Mouse (Mus musculus): ENCODE data around the gene Abtb2. TPM values are rescaled to one million over a fixed set of nuclear protein-coding genes. Genes with fewer than 3 reads are reported as not detected.
A peak's percentile ranks its signal among the peaks of the same experiment; 100 is the strongest.

The Abtb2 gene
- polyA plus RNA-seq, 1 experiment: 4.4 TPM

DNA sequence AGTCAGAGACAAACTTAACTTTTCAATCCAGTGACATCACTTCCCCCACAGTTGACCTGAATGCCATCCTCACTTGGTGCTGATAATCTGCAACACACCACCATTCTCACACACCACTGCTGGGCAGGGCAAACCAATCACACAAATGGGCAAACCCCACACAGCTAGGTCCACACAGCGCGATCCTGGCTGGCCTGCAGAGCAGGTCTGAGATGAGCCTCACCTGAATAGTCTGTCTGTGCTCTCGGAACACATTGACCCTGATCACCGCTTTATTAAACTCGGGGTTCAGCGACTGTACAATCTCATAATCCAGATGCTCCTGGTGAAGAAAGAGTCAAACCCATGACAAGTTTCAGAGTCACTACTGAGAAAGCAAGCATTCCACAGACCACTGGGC lies 176.7 kb downstream of the Abtb2 start:
- TF ChIP-seq POLR2A (IDR thresholded peaks at IDR 0.05; ENCODE audit: low read depth, low read length) (no peak), CTCF (IDR thresholded peaks at IDR 0.05; ENCODE audit: borderline replicate concordance, insufficient read depth, low read length) (no peak)

DNA sequence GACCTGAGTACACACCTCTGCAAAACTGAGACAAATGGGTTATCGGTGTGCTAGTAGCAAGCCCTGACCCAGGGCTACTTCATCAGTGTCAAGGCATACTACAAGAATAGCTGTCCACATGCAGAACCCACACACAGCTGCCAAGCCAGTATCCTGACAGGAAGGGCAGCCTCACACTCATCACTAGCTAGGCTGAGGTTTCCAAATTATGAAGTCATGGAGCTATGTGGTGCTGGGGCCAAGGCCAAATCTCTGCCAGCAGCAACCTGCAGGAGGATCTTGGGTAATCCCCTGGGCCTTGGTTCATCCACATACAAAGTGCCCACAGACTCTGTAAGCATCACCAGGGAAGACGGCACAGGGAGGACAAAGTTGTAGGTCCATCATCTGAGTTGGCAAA lies 177.4 kb downstream of the Abtb2 start:
- Histone ChIP-seq H3K4me3 (ENCODE audit: insufficient read depth, low read length) (no peak overlapping the region), H3K4me1 (ENCODE audit: control insufficient read depth, insufficient read depth, low read length) (no peaks in the 10 kb centered on the region), H3K27ac (ENCODE audit: insufficient read depth, low read length) (no peak overlapping the region)
- TF ChIP-seq POLR2A (IDR thresholded peaks at IDR 0.05; ENCODE audit: low read depth, low read length) (no peak), CTCF (IDR thresholded peaks at IDR 0.05; ENCODE audit: borderline replicate concordance, insufficient read depth, low read length) (no peak)

More for the DNA sequence above, 176.7 kb downstream of the Abtb2 start:
- Histone ChIP-seq H3K4me1 (ENCODE audit: control insufficient read depth, insufficient read depth, low read length) (no peaks in the 10 kb centered on the region), H3K4me3 (ENCODE audit: insufficient read depth, low read length) (no peak overlapping the region), H3K27ac (ENCODE audit: insufficient read depth, low read length) (no peak overlapping the region)

DNA sequence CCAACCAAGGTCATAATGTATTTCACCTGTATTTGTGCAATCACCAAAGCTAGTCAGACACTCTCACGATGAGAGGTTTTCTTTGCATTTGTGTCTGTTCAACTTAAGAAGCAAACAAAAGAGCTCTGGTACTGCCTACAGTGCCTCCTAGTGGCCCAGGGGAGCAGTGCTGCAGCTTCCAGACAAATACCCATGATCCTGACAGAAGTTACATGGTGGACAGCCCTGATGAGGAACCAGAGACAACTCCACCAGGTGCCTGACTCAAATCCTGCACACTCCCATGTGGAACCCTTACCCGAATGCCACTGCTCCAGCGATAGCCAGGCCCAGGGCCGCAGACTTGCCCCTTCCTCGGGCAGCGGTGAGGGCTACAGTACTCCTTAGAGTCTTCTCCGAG lies 177.9 kb downstream of the Abtb2 start:
- peak; percentile 72 for TF ChIP-seq CTCF (IDR thresholded peaks at IDR 0.05; ENCODE audit: borderline replicate concordance, insufficient read depth, low read length)
- TF ChIP-seq POLR2A (IDR thresholded peaks at IDR 0.05; ENCODE audit: low read depth, low read length): no peak
- Histone ChIP-seq H3K4me3 (ENCODE audit: insufficient read depth, low read length) (no peak overlapping the region), H3K4me1 (ENCODE audit: control insufficient read depth, insufficient read depth, low read length) (no peaks in the 10 kb centered on the region), H3K27ac (ENCODE audit: insufficient read depth, low read length) (no peak overlapping the region)

DNA sequence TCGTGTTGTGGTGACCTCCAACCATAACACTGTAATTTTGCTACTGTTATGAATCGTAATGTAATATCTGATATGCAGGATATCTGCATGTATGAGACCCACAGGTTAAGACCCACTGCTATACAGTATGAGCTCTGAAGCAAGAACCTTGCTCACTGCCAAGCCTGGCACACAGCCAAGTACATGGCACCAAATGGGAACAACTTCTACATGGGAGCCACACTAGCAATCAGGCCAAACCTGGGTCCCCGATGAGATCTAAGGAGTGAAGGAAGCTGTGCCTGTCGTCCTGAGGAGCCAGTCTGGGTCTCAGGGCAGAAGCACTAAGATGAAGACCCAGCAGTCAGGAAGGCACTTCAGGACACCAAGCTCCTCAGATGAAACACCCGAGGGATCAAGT lies 179.4 kb downstream of the Abtb2 start:
- TF ChIP-seq POLR2A (IDR thresholded peaks at IDR 0.05; ENCODE audit: low read depth, low read length) (no peak), CTCF (IDR thresholded peaks at IDR 0.05; ENCODE audit: borderline replicate concordance, insufficient read depth, low read length) (no peak)
- Histone ChIP-seq H3K27ac (ENCODE audit: insufficient read depth, low read length) (no peak overlapping the region), H3K4me3 (ENCODE audit: insufficient read depth, low read length) (no peak overlapping the region), H3K4me1 (ENCODE audit: control insufficient read depth, insufficient read depth, low read length) (no peaks in the 10 kb centered on the region)

DNA sequence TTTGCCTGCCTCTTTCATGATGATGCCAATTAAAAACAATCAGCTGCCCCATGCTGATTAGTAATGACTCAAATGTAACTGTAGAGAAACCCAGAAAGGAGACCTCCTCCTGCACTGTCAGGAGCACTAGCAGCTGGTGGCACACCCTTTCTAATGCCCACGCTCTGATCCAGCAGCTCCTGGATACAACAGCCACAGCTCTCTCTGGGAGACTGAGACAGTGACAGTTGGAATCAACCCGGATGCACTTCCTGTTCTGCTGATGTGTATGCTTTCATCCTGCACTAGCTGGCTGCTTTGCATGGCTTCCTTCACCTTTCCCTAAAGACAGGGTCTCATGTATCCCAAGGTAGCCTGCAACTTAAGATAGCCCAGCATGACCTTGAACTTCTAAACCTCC lies 180.0 kb downstream of the Abtb2 start:
- Histone ChIP-seq H3K4me1 (ENCODE audit: control insufficient read depth, insufficient read depth, low read length) (no peaks in the 10 kb centered on the region), H3K4me3 (ENCODE audit: insufficient read depth, low read length) (no peak overlapping the region), H3K27ac (ENCODE audit: insufficient read depth, low read length) (no peak overlapping the region)
- TF ChIP-seq CTCF (IDR thresholded peaks at IDR 0.05; ENCODE audit: borderline replicate concordance, insufficient read depth, low read length): no peak
- TF ChIP-seq POLR2A (IDR thresholded peaks at IDR 0.05; ENCODE audit: low read depth, low read length): no peak

DNA sequence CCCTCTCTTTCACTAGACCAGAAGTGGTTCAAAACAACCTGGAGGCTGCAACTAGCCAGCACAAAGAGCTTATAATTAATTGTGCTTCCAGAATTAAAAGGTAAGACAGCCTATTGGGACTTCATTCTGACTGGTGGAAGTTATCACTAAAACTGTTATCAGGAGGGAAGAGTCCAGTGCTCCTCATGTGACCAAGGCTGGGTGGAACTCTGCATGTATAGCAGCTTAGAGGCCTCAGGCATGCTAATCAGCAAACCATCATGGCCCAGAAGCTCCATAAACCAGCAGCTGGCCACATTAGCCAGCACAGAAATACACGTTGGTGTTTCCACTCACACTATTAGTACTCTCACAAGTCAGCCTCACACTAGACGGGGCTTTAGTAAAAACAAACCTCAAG lies 180.7 kb downstream of the Abtb2 start:
- TF ChIP-seq CTCF (IDR thresholded peaks at IDR 0.05; ENCODE audit: borderline replicate concordance, insufficient read depth, low read length): no peak
- TF ChIP-seq POLR2A (IDR thresholded peaks at IDR 0.05; ENCODE audit: low read depth, low read length): no peak
- no peak overlapping the region for H3K27ac ChIP-seq (ENCODE audit: insufficient read depth, low read length)
- H3K4me1 ChIP-seq (ENCODE audit: control insufficient read depth, insufficient read depth, low read length): no peaks in the 10 kb centered on the region
- no peak overlapping the region for H3K4me3 ChIP-seq (ENCODE audit: insufficient read depth, low read length)

DNA sequence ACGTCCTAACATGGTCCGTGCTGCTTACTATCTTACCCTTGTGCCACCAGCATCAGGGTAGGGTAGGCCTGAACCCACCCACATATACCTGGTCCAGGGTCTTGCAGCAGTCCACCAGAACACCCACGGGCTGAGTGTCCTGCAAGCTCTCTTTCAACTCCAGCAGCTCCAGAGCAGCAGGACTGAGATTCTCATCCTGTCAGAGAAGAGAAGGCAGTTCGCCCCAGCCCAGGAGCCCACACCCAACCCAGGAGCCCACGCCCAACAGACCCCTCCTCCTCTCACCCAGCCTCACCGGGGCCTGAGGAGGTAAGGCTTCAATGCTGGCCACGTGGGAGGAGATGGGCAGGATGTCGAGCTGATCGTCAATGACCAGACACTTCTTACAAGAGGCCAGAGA lies 181.8 kb downstream of the Abtb2 start:
- Histone ChIP-seq H3K27ac (ENCODE audit: insufficient read depth, low read length) (no peak overlapping the region), H3K4me3 (ENCODE audit: insufficient read depth, low read length) (no peak overlapping the region), H3K4me1 (ENCODE audit: control insufficient read depth, insufficient read depth, low read length) (no peaks in the 10 kb centered on the region)
- TF ChIP-seq POLR2A (IDR thresholded peaks at IDR 0.05; ENCODE audit: low read depth, low read length): no peak
- TF ChIP-seq CTCF (IDR thresholded peaks at IDR 0.05; ENCODE audit: borderline replicate concordance, insufficient read depth, low read length): no peak

DNA sequence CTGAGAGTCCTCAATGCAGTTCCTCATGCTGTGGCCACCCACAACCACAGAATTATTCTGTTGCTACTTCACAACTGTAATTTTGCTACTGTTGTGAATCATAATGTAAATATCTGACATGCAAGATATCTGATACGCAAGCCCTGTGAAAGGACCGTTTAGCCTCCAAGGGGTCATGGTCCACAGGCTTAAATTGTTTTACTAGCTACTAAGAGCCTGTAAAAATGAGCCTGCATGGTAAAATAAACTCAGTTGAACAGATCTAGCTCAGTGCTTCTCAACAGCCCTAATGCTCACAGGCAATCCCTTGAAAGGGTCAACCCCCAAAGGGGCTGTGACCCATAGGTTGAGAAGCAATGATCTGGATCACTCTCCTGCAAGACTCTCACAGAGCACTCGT lies 183.0 kb downstream of the Abtb2 start:
- no peak for TF ChIP-seq POLR2A (IDR thresholded peaks at IDR 0.05; ENCODE audit: low read depth, low read length)
- no peak for TF ChIP-seq CTCF (IDR thresholded peaks at IDR 0.05; ENCODE audit: borderline replicate concordance, insufficient read depth, low read length)
- Histone ChIP-seq H3K27ac (ENCODE audit: insufficient read depth, low read length) (no peak overlapping the region), H3K4me1 (ENCODE audit: control insufficient read depth, insufficient read depth, low read length) (no peaks in the 10 kb centered on the region), H3K4me3 (ENCODE audit: insufficient read depth, low read length) (no peak overlapping the region)

DNA sequence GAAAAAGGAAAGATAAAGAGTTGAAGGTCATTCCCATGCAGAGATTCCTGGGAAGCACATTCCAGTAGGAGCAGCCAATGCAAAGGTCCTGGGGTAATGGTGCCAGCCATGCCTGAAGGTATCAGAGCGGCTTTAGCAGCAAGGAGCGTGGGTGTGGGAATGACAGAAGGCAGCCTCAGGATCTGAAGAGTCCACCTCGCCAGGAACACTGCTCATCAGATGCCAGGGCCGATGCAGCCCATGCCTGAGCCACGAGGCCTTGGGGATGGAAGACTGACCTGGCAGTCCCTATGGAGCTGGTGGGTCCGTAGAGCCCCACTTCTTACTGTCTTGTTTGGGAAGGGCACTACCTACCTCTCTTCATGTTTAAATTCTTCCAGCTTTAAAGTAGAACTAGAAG lies 185.7 kb downstream of the Abtb2 start:
- Histone ChIP-seq H3K4me3 (ENCODE audit: insufficient read depth, low read length) (no peak overlapping the region), H3K4me1 (ENCODE audit: control insufficient read depth, insufficient read depth, low read length) (no peaks in the 10 kb centered on the region), H3K27ac (ENCODE audit: insufficient read depth, low read length) (no peak overlapping the region)
- TF ChIP-seq CTCF (IDR thresholded peaks at IDR 0.05; ENCODE audit: borderline replicate concordance, insufficient read depth, low read length) (no peak), POLR2A (IDR thresholded peaks at IDR 0.05; ENCODE audit: low read depth, low read length) (no peak)

DNA sequence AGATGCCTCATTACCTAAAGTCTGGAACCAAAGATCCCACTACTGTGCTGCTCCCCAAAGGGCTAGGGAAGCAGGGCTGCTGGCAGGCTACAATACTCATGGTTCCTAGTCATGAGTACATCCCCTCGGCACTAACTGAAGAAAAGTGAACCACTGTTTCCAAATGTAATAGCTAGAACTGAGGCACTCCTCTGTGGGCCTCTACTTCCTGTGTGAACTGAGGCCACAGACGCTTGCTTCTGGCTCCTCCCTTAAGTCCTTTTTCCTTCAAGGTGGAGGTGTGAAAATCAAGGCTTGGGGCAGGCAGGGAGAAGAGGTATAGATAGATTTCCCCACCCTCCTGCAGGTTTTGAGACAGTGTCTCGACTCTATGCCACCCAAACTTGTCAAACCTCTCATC lies 188.5 kb downstream of the Abtb2 start:
- Histone ChIP-seq H3K4me3 (ENCODE audit: insufficient read depth, low read length) (no peak overlapping the region), H3K4me1 (ENCODE audit: control insufficient read depth, insufficient read depth, low read length) (no peaks in the 10 kb centered on the region), H3K27ac (ENCODE audit: insufficient read depth, low read length) (no peak overlapping the region)
- TF ChIP-seq POLR2A (IDR thresholded peaks at IDR 0.05; ENCODE audit: low read depth, low read length): no peak

DNA sequence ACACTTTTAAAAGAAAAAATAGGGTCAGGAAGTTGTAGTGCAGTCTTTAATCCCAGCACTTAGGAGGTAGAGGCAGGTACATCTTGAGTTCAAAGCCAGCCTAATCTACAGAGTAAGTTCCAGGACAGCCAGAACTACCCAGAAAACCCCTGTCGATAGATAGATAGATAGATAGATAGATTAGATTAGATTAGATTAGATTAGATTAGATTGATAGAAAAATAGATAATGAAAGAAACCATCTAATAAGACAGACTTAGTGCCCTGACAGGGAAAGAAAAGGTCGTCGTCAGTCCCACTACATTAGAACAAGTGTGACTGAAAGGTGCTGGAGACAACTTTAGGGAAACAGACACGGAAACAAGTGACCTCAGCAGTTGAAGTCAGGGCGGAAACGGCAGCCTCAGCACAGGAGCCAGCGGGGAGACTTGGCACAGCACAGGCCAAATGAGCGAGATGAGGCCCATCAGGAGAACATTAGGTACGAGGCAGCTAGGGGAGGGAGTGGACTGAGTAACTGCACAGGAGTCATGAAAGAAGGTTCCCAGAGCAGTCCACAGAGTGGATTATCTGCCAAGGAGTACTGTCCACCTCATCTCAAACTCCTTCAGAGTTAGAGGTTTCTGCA lies 189.5 kb downstream of the Abtb2 start:
- H3K4me1 ChIP-seq (ENCODE audit: control insufficient read depth, insufficient read depth, low read length): no peaks in the 10 kb centered on the region
- no peak overlapping the region for H3K4me3 ChIP-seq (ENCODE audit: insufficient read depth, low read length)
- no peak overlapping the region for H3K27ac ChIP-seq (ENCODE audit: insufficient read depth, low read length)
- TF ChIP-seq CTCF (IDR thresholded peaks at IDR 0.05; ENCODE audit: borderline replicate concordance, insufficient read depth, low read length) (no peak), POLR2A (IDR thresholded peaks at IDR 0.05; ENCODE audit: low read depth, low read length) (no peak)
